Comparison of ENCODE assay signal across 23 mouse cellular contexts in the genomic region with DNA sequence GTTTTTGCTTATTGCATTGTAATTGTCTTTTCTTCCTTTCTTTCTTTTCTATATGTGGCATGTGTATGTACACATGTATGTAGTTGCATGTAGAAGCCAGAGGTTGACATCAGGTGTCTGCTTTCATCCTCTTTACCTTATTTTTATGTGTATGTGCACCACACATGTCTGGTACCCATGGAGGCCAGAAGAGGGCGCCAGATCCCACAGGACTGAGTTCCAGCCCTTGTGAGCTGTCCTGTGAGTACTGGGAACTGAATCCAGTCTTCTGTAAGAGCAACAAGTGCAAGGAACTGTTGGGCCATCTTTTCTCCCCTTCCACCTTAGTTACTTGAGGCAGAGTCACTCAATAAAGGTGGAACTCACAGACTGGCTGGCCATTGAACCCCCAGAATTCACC. TPM values are rescaled to one million over a fixed set of nuclear protein-coding genes. Genes with fewer than 3 reads are reported as not detected.
A peak's percentile ranks its signal among the peaks of the same experiment; 100 is the strongest.
DNase-seq lines count a peak whose midpoint lies in the region; ATAC-seq and TF ChIP-seq lines count a peak whose summit lies in the region.
"Had no signal": no experiment of that assay in that cellular context is flagged by ENCODE, and none has a peak within 500 bp of the region (broad histone marks: within the 10 kb centered on the region; RNA-seq: fewer than 3 reads in every experiment).

No protein-coding gene starts in this region.

- no peaks in the 10 kb centered on the region for H3K36me3 ChIP-seq in hindbrain, postnatal 0 days (ENCODE audit: insufficient read depth, low read length)
- no peaks in the 10 kb centered on the region for H3K36me3 ChIP-seq in hindbrain, embryonic 16.5 days (ENCODE audit: control insufficient read depth, insufficient read depth, low read length)
- H3K36me3 ChIP-seq in midbrain, postnatal 0 days (ENCODE audit: insufficient read depth, low read length), result no peaks in the 10 kb centered on the region
- H3K36me3 ChIP-seq in midbrain, embryonic 11.5 days (ENCODE audit: control insufficient read depth, insufficient read depth, low read length), result no peaks in the 10 kb centered on the region
- H3K36me3 ChIP-seq: forebrain, embryonic 10.5 days; limb, embryonic 15.5 days; midbrain, embryonic 12.5 days; neural tube, embryonic 13.5 days had no signal

- H3K4me3 ChIP-seq in hindbrain, postnatal 0 days (ENCODE audit: low read length), result no peak overlapping the region
- H3K4me3 ChIP-seq in hindbrain, embryonic 16.5 days (ENCODE audit: low read length), result no peak overlapping the region
- no peak overlapping the region for H3K4me3 ChIP-seq in midbrain, postnatal 0 days (ENCODE audit: low read depth, low read length)
- H3K4me3 ChIP-seq in midbrain, embryonic 11.5 days (ENCODE audit: low read depth, low read length), result no peak overlapping the region
- H3K4me3 ChIP-seq: forebrain, embryonic 10.5 days; limb, embryonic 15.5 days; midbrain, embryonic 12.5 days; neural tube, embryonic 13.5 days had no signal

- H3K4me2 ChIP-seq in hindbrain, postnatal 0 days (ENCODE audit: low read depth, low read length), result no peak overlapping the region
- H3K4me2 ChIP-seq in hindbrain, embryonic 16.5 days (ENCODE audit: low read length), result no peak overlapping the region
- H3K4me2 ChIP-seq in midbrain, postnatal 0 days (ENCODE audit: low read depth, low read length, poor library complexity, severe bottlenecking), result no peak overlapping the region
- H3K4me2 ChIP-seq in midbrain, embryonic 11.5 days, result no peak overlapping the region
- H3K4me2 ChIP-seq: heart, embryonic 11.5 days; limb, embryonic 15.5 days; midbrain, embryonic 12.5 days; neural tube, embryonic 13.5 days had no signal

- no peaks in the 10 kb centered on the region for H3K27me3 ChIP-seq in hindbrain, postnatal 0 days (ENCODE audit: insufficient read depth, low read length)
- H3K27me3 ChIP-seq in hindbrain, embryonic 16.5 days (replicated peaks; ENCODE audit: control insufficient read depth, insufficient read depth, low read length), result no peaks in the 10 kb centered on the region
- H3K27me3 ChIP-seq in midbrain, postnatal 0 days (ENCODE audit: insufficient read depth, low read length), result no peaks in the 10 kb centered on the region
- H3K27me3 ChIP-seq in midbrain, embryonic 11.5 days (ENCODE audit: control insufficient read depth, insufficient read depth, low read length), result no peaks in the 10 kb centered on the region

- H3K9ac ChIP-seq in hindbrain, postnatal 0 days (replicated peaks; ENCODE audit: low read length), result no peak overlapping the region
- no peak overlapping the region for H3K9ac ChIP-seq in hindbrain, embryonic 16.5 days (ENCODE audit: low read depth, low read length)
- H3K9ac ChIP-seq in midbrain, postnatal 0 days (replicated peaks; ENCODE audit: low read length, poor library complexity, severe bottlenecking), result no peak overlapping the region
- H3K9ac ChIP-seq in midbrain, embryonic 11.5 days (ENCODE audit: low read length), result no peak overlapping the region
- H3K9ac ChIP-seq: forebrain, postnatal 0 days; limb, embryonic 15.5 days; midbrain, embryonic 12.5 days; neural tube, embryonic 13.5 days had no signal

- H3K4me1 ChIP-seq in hindbrain, postnatal 0 days (ENCODE audit: insufficient read depth, low read length), result no peaks in the 10 kb centered on the region
- no peaks in the 10 kb centered on the region for H3K4me1 ChIP-seq in hindbrain, embryonic 16.5 days (ENCODE audit: control insufficient read depth, insufficient read depth, low read depth, low read length)
- no peaks in the 10 kb centered on the region for H3K4me1 ChIP-seq in midbrain, postnatal 0 days (ENCODE audit: insufficient read depth, low read length)
- H3K4me1 ChIP-seq in midbrain, embryonic 11.5 days (ENCODE audit: control insufficient read depth, insufficient read depth, low read length), result no peaks in the 10 kb centered on the region
- H3K4me1 ChIP-seq: limb, embryonic 15.5 days; midbrain, embryonic 12.5 days; neural tube, embryonic 13.5 days had no signal

- H3K27ac ChIP-seq in hindbrain, postnatal 0 days, result no peak overlapping the region
- no peak overlapping the region for H3K27ac ChIP-seq in hindbrain, embryonic 16.5 days (ENCODE audit: low read depth, low read length)
- no peak overlapping the region for H3K27ac ChIP-seq in midbrain, postnatal 0 days (ENCODE audit: low read depth, low read length)
- H3K27ac ChIP-seq in midbrain, embryonic 11.5 days (ENCODE audit: low read depth, low read length), result no peak overlapping the region
- H3K27ac ChIP-seq: forebrain, embryonic 10.5 days; limb, embryonic 15.5 days; midbrain, embryonic 12.5 days; neural tube, embryonic 13.5 days had no signal

- no peak for ATAC-seq in hindbrain, postnatal 0 days
- no peak for ATAC-seq in hindbrain, embryonic 16.5 days
- ATAC-seq in midbrain, postnatal 0 days (ENCODE audit: low FRiP score), result no peak
- no peak for ATAC-seq in midbrain, embryonic 11.5 days (ENCODE audit: low FRiP score)
- ATAC-seq in monocyte, adult 5-6 weeks (replicated peaks; ENCODE audit: insufficient number of reproducible peaks, low FRiP score, low TSS enrichment, poor library complexity, severe bottlenecking), result no peak
- ATAC-seq: activated CD4-positive, CD25-positive, alpha-beta regulatory T cell, adult 4 months; CD4-positive, CD25-positive, alpha-beta regulatory T cell, adult 4 months; forebrain, postnatal 0 days had no signal

- no peaks in the 10 kb centered on the region for H3K9me3 ChIP-seq in hindbrain, postnatal 0 days (ENCODE audit: low read length)
- H3K9me3 ChIP-seq in hindbrain, embryonic 16.5 days (ENCODE audit: control insufficient read depth, low read length), result no peaks in the 10 kb centered on the region
- H3K9me3 ChIP-seq in midbrain, postnatal 0 days (ENCODE audit: low read length), result no peaks in the 10 kb centered on the region
- no peaks in the 10 kb centered on the region for H3K9me3 ChIP-seq in midbrain, embryonic 11.5 days (ENCODE audit: control insufficient read depth, low read length)
- H3K9me3 ChIP-seq: limb, embryonic 15.5 days; midbrain, embryonic 12.5 days; neural tube, embryonic 13.5 days had no signal

- TF ChIP-seq CTCF in hindbrain, postnatal 0 days (IDR thresholded peaks at IDR 0.05; ENCODE audit: low read depth), result peak; percentile 33; the same call in 1 of the 2 replicates
- 0 out of 2 replicates have a peak, but pooled peaks have one; percentile 17 for TF ChIP-seq CTCF in midbrain, postnatal 0 days (IDR thresholded peaks at IDR 0.05)

- 21% methylated on average over 1 of the region's 1 CpGs for WGBS in hindbrain, postnatal 0 days
- 0% methylated on average over 1 of the region's 1 CpGs for WGBS in hindbrain, embryonic 16.5 days
- 5% methylated on average over 1 of the region's 1 CpGs for WGBS in midbrain, postnatal 0 days
- WGBS in midbrain, embryonic 11.5 days, result 8% methylated on average over 1 of the region's 1 CpGs

- no peak for DNase-seq in hindbrain, postnatal 0 days (ENCODE audit: low spot score)
- DNase-seq in midbrain, postnatal 0 days (ENCODE audit: low spot score), result no peak
- no peak for DNase-seq in midbrain, embryonic 11.5 days (ENCODE audit: low spot score, missing footprints)
- DNase-seq in ZHBTc4 (ENCODE audit: low read depth, low spot score), result peak; percentile 81
- DNase-seq in heart, adult 11 months, result no peak
- DNase-seq in adrenal gland, adult 18-20 months (ENCODE audit: low spot score in 2 of 2), result no peak
- DNase-seq: adrenal gland, postnatal 25 days; cerebellum, adult 18-20 months; cerebellum, postnatal 36 days; forebrain, postnatal 0 days; heart, postnatal 10 days; lung, adult 2 months; lung, postnatal 36 days; right cerebral cortex, adult 18-20 months had no signal

RNA-seq across cellular contexts. Expression of a gene that starts 11.3 kb away (rescaled TPM):
- 11.5 and 15.7 TPM in 2 replicates for total RNA-seq in hindbrain, postnatal 0 days (2014; rRNA removed)
- polyA plus RNA-seq in hindbrain, postnatal 0 days (2015; fragmentation: Nextera tagmentation; extraction: Ambion mirVana), result 19.7 and 20.6 TPM in 2 replicates
- polyA plus RNA-seq in hindbrain, embryonic 16.5 days (2015; fragmentation: Nextera tagmentation; extraction: Ambion mirVana), result 20.2 and 20.8 TPM in 2 replicates
- 9.5 and 11.4 TPM in 2 replicates for total RNA-seq in midbrain, postnatal 0 days (2014; rRNA removed)
- 13.2 and 13.4 TPM in 2 replicates for polyA plus RNA-seq in midbrain, postnatal 0 days (2015; fragmentation: Nextera tagmentation; extraction: Ambion mirVana)
- 55.1 and 55.6 TPM in 2 replicates for polyA plus RNA-seq in midbrain, embryonic 11.5 days (2014; fragmentation: Nextera tagmentation; extraction: Ambion mirVana)
- 1.2 to 6.3 TPM (median 1.7 TPM) in 3 replicates for total RNA-seq in monocyte, adult 5-6 weeks (2017)
- 1 to 10 TPM; 7.7 to 8.9 TPM for total RNA-seq in adrenal gland, adult 18-20 months (2021)
